Mouse (Mus musculus) thymus, adult 2 months (tissue): ENCODE results near the gene Rbms1. TPM values are rescaled to one million over a fixed set of nuclear protein-coding genes. Genes with fewer than 3 reads are reported as not detected.
"Not testable (repeated sequence)": the region's sequence is repeated elsewhere in the genome, so short reads cannot be mapped to it uniquely, and the experiment has no call there.

ENCODE experiments used
- DNase-seq: peaks from one replicate; pipeline ENCODE4 v3.0.0; 2021
- H3K27ac ChIP-seq: fragments of 200-500 bp; 2 replicates; pipeline ENCODE4 v1.5.1; 2012; ENCODE audit warnings: low read length, control low read depth; ENCODE audit not compliant: control insufficient read depth, insufficient read depth
- H3K27me3 ChIP-seq: fragments of 200-500 bp; 2 replicates; pipeline ENCODE4 v1.6.1; 2012; ENCODE audit warnings: mild to moderate bottlenecking, low read length, moderate library complexity, mixed read lengths; ENCODE audit not compliant: control insufficient read depth, insufficient read depth
- H3K36me3 ChIP-seq: fragments of 200-500 bp; 2 replicates; pipeline ENCODE4 v1.6.1; 2012; ENCODE audit warnings: mild to moderate bottlenecking, low read length, moderate library complexity; ENCODE audit not compliant: control insufficient read depth, insufficient read depth
- H3K4me1 ChIP-seq: fragments of 200-500 bp; replicated peaks from 2 replicates; pipeline ENCODE4 v1.6.1; 2012; ENCODE audit warnings: low read length; ENCODE audit not compliant: control insufficient read depth, insufficient read depth
- H3K4me3 ChIP-seq: fragments of 200-500 bp; 2 replicates; pipeline ENCODE4 v1.5.1; 2012; ENCODE audit warnings: mild to moderate bottlenecking, low read length, control low read depth, moderate library complexity; ENCODE audit not compliant: control insufficient read depth, insufficient read depth
- CTCF ChIP-seq: fragments of 200-500 bp; IDR thresholded peaks from 2 replicates; pipeline ENCODE4 v1.5.1; 2012; ENCODE audit warnings: mild to moderate bottlenecking, control low read depth, low read length, moderate library complexity, borderline replicate concordance; ENCODE audit not compliant: control insufficient read depth, poor library complexity, insufficient read depth; ENCODE audit errors: extremely low read depth
- POLR2A ChIP-seq: fragments of 200-500 bp; IDR thresholded peaks from 2 replicates; pipeline ENCODE4 v1.6.1; 2012; ENCODE audit warnings: mild to moderate bottlenecking, low read length, control low read depth, moderate library complexity; ENCODE audit not compliant: control insufficient read depth, poor library complexity, insufficient read depth; ENCODE audit errors: extremely low read depth
- WGBS: fragments of 180-500 bp; shearing (Covaris S2); methylation state at CpG from one replicate; pipeline ENCODE4 v1.1.7; 2018; 5-methylcytosine and 5-hydroxymethylcytosine counted together
- polyA plus RNA-seq: library from polyadenylated mRNA; depleted of rRNA; stranded (reverse); fragments of >200 nt; gene quantifications from 2 replicates; pipeline ENCODE4 v1.2.3, GENCODE M21; 2012

Rbms1 gene
- polyA plus RNA-seq, 1 experiment: 151 TPM

- Histone ChIP-seq H3K4me3 (no peak overlapping the region), H3K4me1 (no peaks in the 10 kb centered on the region), H3K27ac (no peak overlapping the region), H3K27me3 (no peaks in the 10 kb centered on the region), H3K36me3 (no peaks in the 10 kb centered on the region)
- no peak for DNase-seq
- WGBS: 97% methylated on average over 7 of the region's 7 CpGs
- TF ChIP-seq POLR2A: no peak
- no peak for TF ChIP-seq CTCF
These were observed 128.7 kb downstream of the Rbms1 start for GRCm38 (mm10) chr2:60834293-60834692.

- no peak overlapping the region for H3K27ac ChIP-seq
- TF ChIP-seq CTCF (no peak), POLR2A (no peak)
- WGBS: 96% methylated on average over 8 of the region's 8 CpGs
- no peaks in the 10 kb centered on the region for H3K36me3 ChIP-seq
- no peaks in the 10 kb centered on the region for H3K27me3 ChIP-seq
- no peak for DNase-seq
- no peaks in the 10 kb centered on the region for H3K4me1 ChIP-seq
- no peak overlapping the region for H3K4me3 ChIP-seq
These were observed 130.7 kb downstream of the Rbms1 start for GRCm38 (mm10) chr2:60832254-60832653.

GRCm38 (mm10) chr2:60830464-60830863 lies 132.5 kb downstream of the Rbms1 start:
- H3K27me3 ChIP-seq, H3K4me3 ChIP-seq, H3K4me1 ChIP-seq, H3K27ac ChIP-seq, DNase-seq, H3K36me3 ChIP-seq: not testable (repeated sequence)
- WGBS: 97% methylated on average over 1 of the region's 1 CpGs

GRCm38 (mm10) chr2:60828908-60829462 lies 134.0 kb downstream of the Rbms1 start:
- TF ChIP-seq CTCF: no peak
- TF ChIP-seq POLR2A: no peak
- no peak for DNase-seq
- no peaks in the 10 kb centered on the region for H3K36me3 ChIP-seq
- 96% methylated on average over 10 of the region's 10 CpGs for WGBS
- no peaks in the 10 kb centered on the region for H3K4me1 ChIP-seq
- H3K4me3 ChIP-seq: no peak overlapping the region
- no peaks in the 10 kb centered on the region for H3K27me3 ChIP-seq
- H3K27ac ChIP-seq: no peak overlapping the region

GRCm38 (mm10) chr2:60827152-60827428 lies 135.9 kb downstream of the Rbms1 start:
- Histone ChIP-seq H3K4me1 (no peaks in the 10 kb centered on the region), H3K36me3 (no peaks in the 10 kb centered on the region), H3K27ac (no peak overlapping the region), H3K4me3 (no peak overlapping the region), H3K27me3 (no peaks in the 10 kb centered on the region)
- no peak for TF ChIP-seq CTCF
- no peak for TF ChIP-seq POLR2A
- DNase-seq: no peak
- WGBS: 92% methylated on average over 5 of the region's 5 CpGs

- TF ChIP-seq POLR2A (no peak), CTCF (no peak)
- Histone ChIP-seq H3K27me3 (no peaks in the 10 kb centered on the region), H3K36me3 (no peaks in the 10 kb centered on the region), H3K4me1 (no peaks in the 10 kb centered on the region), H3K27ac (no peak overlapping the region), H3K4me3 (no peak overlapping the region)
- no peak for DNase-seq
- 93% methylated on average over 11 of the region's 11 CpGs for WGBS
These were observed 136.4 kb downstream of the Rbms1 start for GRCm38 (mm10) chr2:60826406-60827151.

- Histone ChIP-seq H3K4me1 (no peaks in the 10 kb centered on the region), H3K4me3 (no peak overlapping the region), H3K27me3 (no peaks in the 10 kb centered on the region), H3K36me3 (no peaks in the 10 kb centered on the region), H3K27ac (no peak overlapping the region)
- 72% methylated on average over 4 of the region's 4 CpGs for WGBS
- TF ChIP-seq CTCF (no peak), POLR2A (no peak)
- no peak for DNase-seq
These were observed 137.3 kb downstream of the Rbms1 start for GRCm38 (mm10) chr2:60825690-60826089.
